Mouse (Mus musculus): ENCODE results near the gene Ahsa1.
"Not testable (repeated sequence)": the region's sequence is repeated elsewhere in the genome, so short reads cannot be mapped to it uniquely, and the experiment has no call there.

- not testable (repeated sequence) for TF ChIP-seq CTCF, EP300 (IDR thresholded peaks at IDR 0.05)
Observed at GRCm38 (mm10) chr12:87306584-87306844, 40.2 kb downstream of the Ahsa1 start.
